Mouse (Mus musculus) forebrain, embryonic 16.5 days (tissue): ENCODE results near the gene Flywch1. TPM values are rescaled to one million over a fixed set of nuclear protein-coding genes. Genes with fewer than 3 reads are reported as not detected.

Experiments
- ATAC-seq: fragments of 200-750 bp; cut with Nextera tagmentation; 2 replicates; pipeline ENCODE4 v1.8.0; 2017; ENCODE audit warnings: mild to moderate bottlenecking, moderate library complexity
- H3K27ac ChIP-seq: fragments of 300-500 bp; sonication (generic); 2 replicates; pipeline ENCODE4 v1.5.1; 2014; ENCODE audit warnings: low read length, control low read depth
- H3K27me3 ChIP-seq: fragments of 300-500 bp; sonication (generic); replicated peaks from 2 replicates; pipeline ENCODE4 v1.6.1; 2014; ENCODE audit warnings: low read length; ENCODE audit not compliant: control insufficient read depth, insufficient read depth
- H3K36me3 ChIP-seq: fragments of 300-500 bp; sonication (generic); 2 replicates; pipeline ENCODE4 v1.6.1; 2014; ENCODE audit not compliant: control insufficient read depth, insufficient read depth
- H3K4me1 ChIP-seq: fragments of 300-500 bp; sonication (generic); replicated peaks from 2 replicates; pipeline ENCODE4 v1.6.1; 2014; ENCODE audit warnings: low read length; ENCODE audit not compliant: control insufficient read depth, insufficient read depth
- H3K4me2 ChIP-seq: fragments of 300-500 bp; sonication (generic); 2 replicates; pipeline ENCODE4 v1.6.1; 2014; ENCODE audit warnings: mild to moderate bottlenecking, low read length, control low read depth
- H3K4me3 ChIP-seq: fragments of 300-500 bp; sonication (generic); replicated peaks from 2 replicates; pipeline ENCODE4 v1.5.1; 2014; ENCODE audit warnings: mild to moderate bottlenecking, low read length, control low read depth
- H3K9ac ChIP-seq: fragments of 300-500 bp; sonication (generic); replicated peaks from 2 replicates; pipeline ENCODE4 v1.6.1; 2014; ENCODE audit warnings: low read depth, low read length, control low read depth
- H3K9me3 ChIP-seq: fragments of 300-500 bp; sonication (generic); 2 replicates; pipeline ENCODE4 v1.6.1; 2016; ENCODE audit warnings: low read length; ENCODE audit not compliant: control insufficient read depth
- WGBS: fragments of 180-500 bp; shearing (Covaris S2); extraction: QIAGEN DNeasy Blood & Tissue Kit; methylation state at CpG from one replicate; pipeline ENCODE4 v1.1.7; 2014; 5-methylcytosine and 5-hydroxymethylcytosine counted together
- polyA plus RNA-seq: library from polyadenylated mRNA; unstranded; fragments of >200 nt; fragmentation: Nextera tagmentation; extraction: Ambion mirVana; gene quantifications from 2 replicates; pipeline ENCODE4 v1.2.1, GENCODE M21; 2015

Gene Flywch1
- polyA plus RNA-seq, 1 experiment from 2014 or later: 156 TPM

- WGBS: 4% methylated on average over 2 of the region's 2 CpGs
- Histone ChIP-seq H3K9me3 (no peaks in the 10 kb centered on the region), H3K27ac (peak overlapping the region; percentile 88), H3K9ac (peak overlapping the region; percentile 99), H3K4me2 (peak overlapping the region; percentile 82), H3K27me3 (no peaks in the 10 kb centered on the region), H3K36me3 (no peaks in the 10 kb centered on the region), H3K4me3 (peak overlapping the region; percentile 94), H3K4me1 (peaks cover 16% of the 10 kb centered on the region)
- ATAC-seq: no peak
These were observed 909 bp downstream of the Flywch1 start for GRCm38 (mm10) chr17:23770493-23770892.

DNA sequence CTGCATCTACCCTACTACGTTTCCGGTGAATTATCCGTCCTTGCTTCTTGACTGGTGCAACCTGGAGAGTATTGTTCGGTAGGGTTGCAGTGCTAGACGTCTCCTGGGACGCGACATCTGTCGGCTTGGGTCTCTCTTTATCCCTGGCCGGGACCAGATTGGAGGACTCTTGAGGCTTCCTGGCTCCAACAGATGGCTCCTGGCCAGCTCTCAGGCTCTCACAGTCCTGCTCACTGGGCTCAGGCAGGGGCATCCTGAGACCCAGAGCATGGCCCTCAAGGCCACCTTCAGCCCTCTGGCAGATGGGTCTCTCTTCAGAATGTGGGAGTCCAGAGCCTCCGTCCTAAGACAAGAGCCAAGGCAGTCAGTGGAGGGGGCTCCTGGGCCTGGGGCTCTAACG lies 8.4 kb downstream of the Flywch1 start:
- H3K4me1 ChIP-seq: 0 out of 2 replicates have a peak, but pooled peaks cover 3% of the 10 kb centered on the region
- H3K27me3 ChIP-seq: no peaks in the 10 kb centered on the region
- no peak overlapping the region for H3K9ac ChIP-seq
- no peak overlapping the region for H3K4me2 ChIP-seq
- 77% methylated on average over 11 of the region's 11 CpGs for WGBS
- H3K9me3 ChIP-seq: no peaks in the 10 kb centered on the region
- no peak overlapping the region for H3K27ac ChIP-seq
- H3K4me3 ChIP-seq: no peak overlapping the region
- peak; percentile 37; the same call in 1 of the 2 replicates for ATAC-seq
- H3K36me3 ChIP-seq: peaks cover 18% of the 10 kb centered on the region

- Histone ChIP-seq H3K36me3 (peaks cover 29% of the 10 kb centered on the region), H3K27me3 (no peaks in the 10 kb centered on the region), H3K4me1 (0 out of 2 replicates have a peak, but pooled peaks cover 3% of the 10 kb centered on the region), H3K9me3 (no peaks in the 10 kb centered on the region), H3K4me3 (no peak overlapping the region), H3K27ac (no peak overlapping the region), H3K4me2 (no peak overlapping the region), H3K9ac (no peak overlapping the region)
- ATAC-seq: no peak
- WGBS: 96% methylated on average over 3 of the region's 3 CpGs
These were observed 10.2 kb downstream of the Flywch1 start for GRCm38 (mm10) chr17:23761155-23761554.

GRCm38 (mm10) chr17:23760231-23760630 lies 11.2 kb downstream of the Flywch1 start:
- ATAC-seq: no peak
- WGBS: 95% methylated on average over 9 of the region's 9 CpGs

GRCm38 (mm10) chr17:23758801-23759200 lies 12.6 kb downstream of the Flywch1 start:
- ATAC-seq: no peak
- 70% methylated on average over 8 of the region's 8 CpGs for WGBS
- H3K27ac ChIP-seq: no peak overlapping the region

More at GRCm38 (mm10) chr17:23760231-23760630, 11.2 kb downstream of the Flywch1 start:
- no peak overlapping the region for H3K9ac ChIP-seq
- no peaks in the 10 kb centered on the region for H3K27me3 ChIP-seq
- no peak overlapping the region for H3K4me2 ChIP-seq
- H3K4me3 ChIP-seq: no peak overlapping the region
- peaks cover 37% of the 10 kb centered on the region for H3K36me3 ChIP-seq
- 0 out of 2 replicates have a peak, but pooled peaks cover 3% of the 10 kb centered on the region for H3K4me1 ChIP-seq
- no peaks in the 10 kb centered on the region for H3K9me3 ChIP-seq
- no peak overlapping the region for H3K27ac ChIP-seq

GRCm38 (mm10) chr17:23757581-23757980 lies 13.8 kb downstream of the Flywch1 start:
- Histone ChIP-seq H3K36me3 (peaks cover 51% of the 10 kb centered on the region), H3K9me3 (no peaks in the 10 kb centered on the region), H3K27me3 (no peaks in the 10 kb centered on the region), H3K4me1 (no peaks in the 10 kb centered on the region), H3K27ac (no peak overlapping the region), H3K4me3 (no peak overlapping the region), H3K4me2 (no peak overlapping the region), H3K9ac (no peak overlapping the region)
- no peak for ATAC-seq
- WGBS: 96% methylated on average over 9 of the region's 9 CpGs

More at GRCm38 (mm10) chr17:23758801-23759200, 12.6 kb downstream of the Flywch1 start:
- H3K4me3 ChIP-seq: no peak overlapping the region
- 0 out of 2 replicates have a peak, but pooled peaks cover 3% of the 10 kb centered on the region for H3K4me1 ChIP-seq
- no peaks in the 10 kb centered on the region for H3K9me3 ChIP-seq
- H3K4me2 ChIP-seq: no peak overlapping the region
- H3K9ac ChIP-seq: no peak overlapping the region
- peaks cover 42% of the 10 kb centered on the region for H3K36me3 ChIP-seq
- no peaks in the 10 kb centered on the region for H3K27me3 ChIP-seq

- ATAC-seq: no peak
- Histone ChIP-seq H3K9ac (no peak overlapping the region), H3K4me2 (no peak overlapping the region), H3K27me3 (no peaks in the 10 kb centered on the region), H3K9me3 (no peaks in the 10 kb centered on the region), H3K4me3 (no peak overlapping the region), H3K36me3 (peaks cover 61% of the 10 kb centered on the region), H3K4me1 (no peaks in the 10 kb centered on the region), H3K27ac (no peak overlapping the region)
- 93% methylated on average over 13 of the region's 13 CpGs for WGBS
These were observed 15.7 kb downstream of the Flywch1 start for GRCm38 (mm10) chr17:23755689-23756088.

DNA sequence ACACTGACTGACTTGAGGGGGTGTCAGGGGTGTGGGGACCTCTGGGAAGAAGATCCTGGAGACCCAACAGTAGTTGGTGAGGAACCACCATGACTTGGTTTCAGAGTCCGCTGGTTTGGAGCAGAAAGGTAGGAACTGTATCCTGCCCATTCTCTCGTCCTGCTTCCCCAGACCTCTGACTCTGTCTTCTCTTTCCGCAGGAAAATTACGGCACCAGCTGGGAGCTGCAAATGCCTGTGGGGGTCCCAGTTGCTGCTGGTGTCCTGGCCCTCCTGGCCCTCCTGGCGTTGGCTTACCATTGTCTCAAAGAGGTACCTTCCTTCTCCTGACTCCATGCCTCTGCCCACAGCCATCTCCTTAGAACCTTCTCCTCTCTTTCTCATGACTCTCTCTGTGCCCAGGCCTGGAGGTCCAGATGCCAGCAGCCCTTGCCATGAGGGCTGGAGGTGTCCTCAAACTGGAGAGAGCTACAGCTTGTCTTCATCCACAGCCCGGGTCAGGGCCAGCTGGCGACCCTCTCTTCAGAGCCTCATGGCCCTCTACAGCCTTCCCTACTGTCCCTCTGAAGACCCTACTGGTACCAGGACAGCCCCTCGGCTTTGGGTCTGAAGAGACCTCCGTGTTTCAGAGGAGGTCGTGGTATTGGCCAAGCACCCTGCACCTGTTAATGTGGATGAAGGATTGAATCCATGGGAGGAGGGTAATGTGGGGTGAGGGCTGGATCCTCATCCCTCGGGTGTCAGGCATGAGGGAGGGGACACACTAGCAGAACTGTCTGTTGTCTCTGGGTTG lies 21.8 kb downstream of the Flywch1 start:
- peaks cover 21% of the 10 kb centered on the region for H3K36me3 ChIP-seq
- H3K9me3 ChIP-seq: no peaks in the 10 kb centered on the region
- no peak for ATAC-seq
- H3K4me3 ChIP-seq: no peak overlapping the region
- no peak overlapping the region for H3K9ac ChIP-seq
- 79% methylated on average over 11 of the region's 11 CpGs for WGBS
- no peak overlapping the region for H3K27ac ChIP-seq
- no peak overlapping the region for H3K4me2 ChIP-seq
- peaks cover 18% of the 10 kb centered on the region for H3K27me3 ChIP-seq
- peaks cover 14% of the 10 kb centered on the region for H3K4me1 ChIP-seq

- Histone ChIP-seq H3K4me2 (no peak overlapping the region), H3K4me1 (peaks cover 14% of the 10 kb centered on the region), H3K36me3 (peaks cover 19% of the 10 kb centered on the region), H3K9ac (no peak overlapping the region), H3K27ac (no peak overlapping the region), H3K9me3 (no peaks in the 10 kb centered on the region), H3K4me3 (no peak overlapping the region), H3K27me3 (peaks cover 24% of the 10 kb centered on the region)
- no peak for ATAC-seq
- WGBS: 38% methylated on average over 10 of the region's 10 CpGs
These were observed 22.6 kb downstream of the Flywch1 start for GRCm38 (mm10) chr17:23748631-23749391.
